Mouse (Mus musculus) hindbrain, embryonic 15.5 days (tissue): ENCODE data around the gene Slc25a11. TPM values are rescaled to one million over a fixed set of nuclear protein-coding genes. Genes with fewer than 3 reads are reported as not detected.
A peak's percentile ranks its signal among the peaks of the same experiment; 100 is the strongest.

Source experiments
- ATAC-seq: fragments of 200-750 bp; cut with Nextera tagmentation; 2 replicates; pipeline ENCODE4 v1.8.0; 2017; ENCODE audit warnings: low read depth, moderate number of reproducible peaks, moderate TSS enrichment; ENCODE audit not compliant: low FRiP score
- H3K27ac ChIP-seq: fragments of 300-500 bp; sonication (generic); replicated peaks from 2 replicates; pipeline ENCODE4 v1.5.1; 2015; ENCODE audit warnings: mild to moderate bottlenecking, inconsistent platforms
- H3K27me3 ChIP-seq: fragments of 300-500 bp; sonication (generic); 2 replicates; pipeline ENCODE4 v1.6.1; 2015; ENCODE audit warnings: control low read depth, inconsistent platforms
- H3K36me3 ChIP-seq: fragments of 300-500 bp; sonication (generic); 2 replicates; pipeline ENCODE4 v1.6.1; 2015; ENCODE audit warnings: control low read depth, inconsistent platforms
- H3K4me1 ChIP-seq: fragments of 300-500 bp; sonication (generic); replicated peaks from 2 replicates; pipeline ENCODE4 v1.6.1; 2015; ENCODE audit warnings: control low read depth, inconsistent platforms
- H3K4me2 ChIP-seq: fragments of 300-500 bp; sonication (generic); 2 replicates; pipeline ENCODE4 v1.6.1; 2015; ENCODE audit warnings: moderate library complexity, mild to moderate bottlenecking, inconsistent platforms
- H3K4me3 ChIP-seq: fragments of 300-500 bp; sonication (generic); 2 replicates; pipeline ENCODE4 v1.5.1; 2015; ENCODE audit warnings: mild to moderate bottlenecking, inconsistent platforms
- H3K9ac ChIP-seq: fragments of 300-500 bp; sonication (generic); 2 replicates; pipeline ENCODE4 v1.6.1; 2015; ENCODE audit warnings: inconsistent platforms
- H3K9me3 ChIP-seq: fragments of 300-500 bp; sonication (generic); 2 replicates; pipeline ENCODE4 v1.6.1; 2016; ENCODE audit warnings: control low read depth, inconsistent platforms
- WGBS: fragments of 180-500 bp; shearing (Covaris S2); methylation state at CpG from one replicate; pipeline ENCODE4 v1.1.7; 2015; 5-methylcytosine and 5-hydroxymethylcytosine counted together
- polyA plus RNA-seq: library from polyadenylated mRNA; unstranded; fragments of >200 nt; fragmentation: Nextera tagmentation; extraction: Ambion mirVana; gene quantifications from 2 replicates; pipeline ENCODE4 v1.2.1, GENCODE M21; 2015

The Slc25a11 gene
- polyA plus RNA-seq, 1 experiment from 2014 or later, result 176 TPM

DNA sequence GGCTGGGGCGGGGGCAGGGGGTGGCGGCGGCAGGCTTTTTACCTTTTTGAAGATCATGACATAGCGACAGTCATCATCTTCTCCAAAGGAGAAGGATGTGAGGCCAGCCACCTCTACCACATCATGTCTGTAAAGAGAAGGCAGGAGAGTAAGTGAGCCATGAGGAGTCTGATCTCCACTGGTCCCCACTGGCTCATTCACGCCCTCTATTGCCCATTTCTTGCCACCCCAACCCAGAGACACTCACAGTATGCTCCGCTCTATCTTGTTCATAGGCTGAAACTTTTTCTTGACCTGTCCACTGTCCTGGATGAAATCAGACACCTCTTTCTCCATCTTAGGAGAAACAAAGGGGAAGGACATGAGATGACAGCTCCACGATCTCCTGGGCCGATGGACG is 17.5 kb upstream of the Slc25a11 start:
- WGBS, result 92% methylated on average over 9 of the region's 9 CpGs
- no peaks in the 10 kb centered on the region for H3K27me3 ChIP-seq

DNA sequence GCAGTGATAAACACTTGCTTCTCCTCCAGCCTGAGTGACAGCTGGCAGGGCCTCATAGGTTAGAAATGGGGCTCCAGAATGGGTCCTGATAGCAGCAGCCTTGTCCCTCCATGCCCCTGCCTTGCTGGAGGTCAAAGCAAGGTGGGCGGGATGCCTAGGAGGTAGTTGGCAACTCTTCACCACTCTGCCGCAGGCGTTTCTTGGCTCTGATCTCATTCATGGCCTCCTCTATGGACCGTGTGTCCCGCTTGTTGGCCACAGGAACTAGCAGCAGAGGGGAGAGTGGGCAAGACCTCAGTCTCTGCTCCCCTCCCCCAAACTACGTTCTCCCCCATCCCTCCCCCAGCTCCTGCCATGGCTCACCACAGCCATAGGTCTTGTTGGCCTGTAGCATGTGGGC is 16.7 kb upstream of the Slc25a11 start:
- Histone ChIP-seq H3K4me1 (peaks cover 13% of the 10 kb centered on the region), H3K4me3 (no peak overlapping the region), H3K4me2 (no peak overlapping the region), H3K27ac (no peak overlapping the region), H3K27me3 (no peaks in the 10 kb centered on the region), H3K9me3 (no peaks in the 10 kb centered on the region), H3K36me3 (peaks cover 24% of the 10 kb centered on the region), H3K9ac (no peak overlapping the region)
- ATAC-seq, result no peak
- 94% methylated on average over 6 of the region's 6 CpGs for WGBS

More for the DNA sequence above, 17.5 kb upstream of the Slc25a11 start:
- Histone ChIP-seq H3K36me3 (peaks cover 24% of the 10 kb centered on the region), H3K4me2 (no peak overlapping the region), H3K4me3 (no peak overlapping the region), H3K9me3 (no peaks in the 10 kb centered on the region), H3K27ac (no peak overlapping the region), H3K9ac (no peak overlapping the region), H3K4me1 (peaks cover 13% of the 10 kb centered on the region)
- ATAC-seq, result no peak

DNA sequence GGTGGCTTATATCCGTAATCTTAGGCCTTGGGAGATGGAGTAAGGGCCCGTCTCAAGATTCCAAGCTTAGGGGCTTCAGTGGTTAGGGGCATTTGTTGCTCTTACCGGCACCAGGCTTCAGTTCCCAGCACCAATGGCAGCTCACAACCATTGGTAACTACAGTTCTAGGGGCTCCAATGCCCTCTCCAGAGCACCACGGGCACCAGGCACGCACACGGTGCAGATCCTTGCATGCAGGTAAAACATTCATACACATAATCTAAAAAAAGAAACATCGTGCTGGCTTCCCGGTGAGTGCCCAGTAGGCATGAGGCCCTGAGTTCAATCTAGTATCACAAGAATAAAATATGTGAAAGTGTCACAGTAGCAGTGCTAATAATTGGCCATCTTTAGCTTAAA is 15.8 kb upstream of the Slc25a11 start:
- no peak for ATAC-seq
- Histone ChIP-seq H3K36me3 (peaks cover 24% of the 10 kb centered on the region), H3K9ac (no peak overlapping the region), H3K4me2 (no peak overlapping the region), H3K9me3 (no peaks in the 10 kb centered on the region), H3K27me3 (no peaks in the 10 kb centered on the region), H3K4me1 (peaks cover 11% of the 10 kb centered on the region), H3K4me3 (no peak overlapping the region), H3K27ac (no peak overlapping the region)
- WGBS, result 95% methylated on average over 8 of the region's 8 CpGs

DNA sequence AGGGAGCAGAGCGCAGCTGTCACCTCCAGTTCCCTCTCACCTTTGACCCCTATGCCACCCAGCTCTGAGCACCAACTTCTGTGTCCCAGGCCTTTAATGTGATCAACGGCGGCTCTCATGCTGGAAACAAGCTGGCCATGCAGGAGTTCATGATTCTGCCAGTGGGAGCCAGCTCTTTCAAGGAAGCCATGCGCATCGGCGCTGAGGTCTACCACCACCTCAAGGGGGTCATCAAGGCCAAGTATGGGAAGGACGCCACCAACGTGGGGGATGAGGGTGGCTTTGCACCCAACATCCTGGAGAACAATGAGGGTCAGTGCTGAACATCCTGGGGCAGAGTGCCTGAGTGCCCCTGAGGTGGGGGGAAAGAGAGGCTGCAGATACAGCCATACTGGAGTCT is 13.3 kb upstream of the Slc25a11 start:
- Histone ChIP-seq H3K4me2 (no peak overlapping the region), H3K4me1 (peaks cover 14% of the 10 kb centered on the region), H3K27me3 (no peaks in the 10 kb centered on the region), H3K9me3 (no peaks in the 10 kb centered on the region), H3K4me3 (no peak overlapping the region), H3K27ac (no peak overlapping the region), H3K9ac (no peak overlapping the region), H3K36me3 (peaks cover 24% of the 10 kb centered on the region)
- ATAC-seq, result no peak
- WGBS, result 85% methylated on average over 8 of the region's 8 CpGs

DNA sequence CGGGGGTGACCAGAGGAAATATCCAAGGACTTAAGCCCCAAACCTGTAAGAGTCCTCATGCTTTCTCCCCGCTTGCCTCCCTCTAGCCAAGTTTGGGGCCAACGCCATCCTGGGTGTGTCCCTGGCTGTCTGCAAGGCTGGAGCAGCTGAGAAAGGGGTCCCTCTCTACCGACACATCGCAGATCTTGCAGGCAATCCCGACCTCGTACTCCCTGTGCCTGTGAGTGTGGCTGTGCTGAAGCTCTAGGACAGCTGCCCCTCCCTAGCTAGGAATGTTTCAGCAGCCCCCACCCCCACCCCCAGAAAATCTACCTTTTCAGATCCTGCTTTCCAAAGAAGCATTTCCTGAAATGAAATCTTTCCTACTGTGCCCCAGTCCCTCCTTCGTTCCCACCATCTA is 11.7 kb upstream of the Slc25a11 start:
- no peaks in the 10 kb centered on the region for H3K9me3 ChIP-seq
- peaks cover 21% of the 10 kb centered on the region for H3K4me1 ChIP-seq
- H3K27ac ChIP-seq, result no peak overlapping the region
- ATAC-seq, result no peak
- WGBS, result 84% methylated on average over 8 of the region's 8 CpGs
- H3K9ac ChIP-seq, result no peak overlapping the region
- H3K36me3 ChIP-seq, result peaks cover 13% of the 10 kb centered on the region
- no peak overlapping the region for H3K4me2 ChIP-seq
- H3K27me3 ChIP-seq, result no peaks in the 10 kb centered on the region
- H3K4me3 ChIP-seq, result no peak overlapping the region

DNA sequence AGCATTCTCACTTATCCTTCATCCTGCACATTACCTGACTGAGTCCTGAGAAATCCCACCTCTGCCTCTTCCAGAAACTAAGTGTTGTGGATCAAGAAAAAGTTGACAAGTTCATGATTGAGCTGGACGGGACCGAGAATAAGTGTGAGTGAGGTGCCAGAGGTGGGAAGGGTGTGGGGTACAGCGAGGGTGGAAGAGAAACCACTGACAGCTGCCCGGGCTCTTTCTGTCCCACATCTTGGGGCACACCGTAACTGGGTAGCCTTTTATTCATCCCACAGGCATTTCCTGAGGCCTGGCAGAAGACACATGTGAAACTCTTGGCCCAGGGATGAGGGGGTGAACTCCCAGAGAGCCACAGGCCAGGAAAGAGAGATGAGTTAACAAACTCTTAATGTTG is 11.2 kb upstream of the Slc25a11 start:
- H3K27me3 ChIP-seq, result no peaks in the 10 kb centered on the region
- 87% methylated on average over 5 of the region's 5 CpGs for WGBS
- H3K4me1 ChIP-seq, result peaks cover 21% of the 10 kb centered on the region
- no peak overlapping the region for H3K27ac ChIP-seq
- no peak overlapping the region for H3K4me2 ChIP-seq
- H3K9ac ChIP-seq, result no peak overlapping the region
- H3K36me3 ChIP-seq, result peaks cover 11% of the 10 kb centered on the region
- no peak overlapping the region for H3K4me3 ChIP-seq
- no peaks in the 10 kb centered on the region for H3K9me3 ChIP-seq
- ATAC-seq, result no peak

DNA sequence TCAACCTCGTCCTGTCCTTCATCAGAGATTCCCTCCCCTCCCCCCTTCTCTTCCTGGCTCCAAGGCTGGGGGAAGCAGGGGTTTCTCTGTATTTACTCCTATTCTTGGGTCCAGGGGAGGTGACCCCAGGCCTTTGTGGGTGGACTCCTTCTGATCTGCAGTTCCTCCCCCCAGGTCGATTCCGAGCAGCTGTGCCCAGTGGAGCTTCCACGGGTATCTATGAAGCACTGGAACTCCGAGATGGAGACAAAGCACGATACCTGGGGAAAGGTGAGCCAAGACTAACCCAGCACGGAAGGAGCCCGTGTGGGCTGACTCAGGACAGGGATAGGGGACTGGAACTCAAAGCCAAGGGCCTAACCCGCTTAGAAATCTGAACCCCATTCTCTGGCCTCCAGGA is 10.7 kb upstream of the Slc25a11 start:
- no peaks in the 10 kb centered on the region for H3K27me3 ChIP-seq
- H3K9me3 ChIP-seq, result no peaks in the 10 kb centered on the region
- H3K4me2 ChIP-seq, result no peak overlapping the region
- H3K27ac ChIP-seq, result no peak overlapping the region
- H3K9ac ChIP-seq, result no peak overlapping the region
- 61% methylated on average over 9 of the region's 9 CpGs for WGBS
- H3K4me3 ChIP-seq, result no peak overlapping the region
- H3K36me3 ChIP-seq, result peaks cover 7% of the 10 kb centered on the region
- H3K4me1 ChIP-seq, result peaks cover 26% of the 10 kb centered on the region
- no peak for ATAC-seq

DNA sequence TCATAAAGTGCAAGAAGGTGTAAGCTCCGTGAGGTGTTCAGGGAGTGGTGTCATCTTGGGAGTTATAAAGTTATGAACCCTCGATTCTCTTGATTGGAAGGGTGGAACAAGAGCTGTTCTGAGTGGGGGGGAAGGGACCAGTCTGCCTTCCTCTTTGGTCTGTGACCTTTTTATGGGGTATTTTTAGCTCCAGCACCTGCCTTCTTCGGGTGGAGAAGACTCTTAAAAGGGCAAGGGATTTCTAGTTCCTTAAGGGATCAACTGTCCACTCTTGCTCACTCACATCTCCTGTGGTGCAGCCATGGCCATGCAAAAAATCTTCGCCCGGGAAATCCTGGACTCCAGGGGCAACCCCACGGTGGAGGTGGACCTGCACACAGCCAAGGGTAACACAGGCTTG is 10.3 kb upstream of the Slc25a11 start:
- Histone ChIP-seq H3K9me3 (no peaks in the 10 kb centered on the region), H3K27ac (no peak overlapping the region), H3K36me3 (peaks cover 3% of the 10 kb centered on the region), H3K27me3 (no peaks in the 10 kb centered on the region), H3K4me1 (peaks cover 30% of the 10 kb centered on the region), H3K9ac (no peak overlapping the region), H3K4me3 (no peak overlapping the region), H3K4me2 (no peak overlapping the region)
- ATAC-seq, result no peak
- 59% methylated on average over 6 of the region's 6 CpGs for WGBS

DNA sequence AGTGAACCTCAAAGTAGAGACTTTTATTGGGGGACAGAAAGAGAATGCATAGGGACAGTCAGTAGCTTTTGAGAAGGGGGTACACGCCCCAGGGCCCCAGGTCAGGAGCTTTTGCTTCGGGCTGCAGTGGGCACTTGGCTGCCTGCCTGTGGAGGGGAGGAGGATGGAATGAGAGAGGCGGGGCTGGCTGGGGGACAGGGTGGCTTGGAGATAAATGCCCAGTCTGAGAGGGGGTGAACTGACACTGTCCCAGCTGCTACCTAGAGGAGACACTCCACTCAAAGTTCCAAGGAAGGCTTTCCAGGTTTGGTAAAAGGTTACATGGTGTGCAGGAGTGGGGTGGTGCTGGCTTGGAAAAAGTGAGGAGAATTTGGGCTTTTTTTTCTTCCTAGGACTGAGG is 9.7 kb upstream of the Slc25a11 start, which contains the start of gene Eno3:
Eno3 (plus strand) TSS at position 239 of the 400 bp plus-strand sequence.
- peaks cover 36% of the 10 kb centered on the region for H3K4me1 ChIP-seq
- no peak for ATAC-seq
- H3K36me3 ChIP-seq, result peaks cover 4% of the 10 kb centered on the region; the same call in 1 of the 2 replicates
- no peaks in the 10 kb centered on the region for H3K27me3 ChIP-seq
- WGBS, result 4% methylated on average over 3 of the region's 3 CpGs
- peak within 1 kb of the TSS; percentile 98 for H3K9ac ChIP-seq
- H3K9me3 ChIP-seq, result no peaks in the 10 kb centered on the region
- H3K4me3 ChIP-seq, result peak within 1 kb of the TSS; percentile 98
- peak within 1 kb of the TSS; percentile 98 for H3K27ac ChIP-seq
- H3K4me2 ChIP-seq, result peak within 1 kb of the TSS; percentile 77

DNA sequence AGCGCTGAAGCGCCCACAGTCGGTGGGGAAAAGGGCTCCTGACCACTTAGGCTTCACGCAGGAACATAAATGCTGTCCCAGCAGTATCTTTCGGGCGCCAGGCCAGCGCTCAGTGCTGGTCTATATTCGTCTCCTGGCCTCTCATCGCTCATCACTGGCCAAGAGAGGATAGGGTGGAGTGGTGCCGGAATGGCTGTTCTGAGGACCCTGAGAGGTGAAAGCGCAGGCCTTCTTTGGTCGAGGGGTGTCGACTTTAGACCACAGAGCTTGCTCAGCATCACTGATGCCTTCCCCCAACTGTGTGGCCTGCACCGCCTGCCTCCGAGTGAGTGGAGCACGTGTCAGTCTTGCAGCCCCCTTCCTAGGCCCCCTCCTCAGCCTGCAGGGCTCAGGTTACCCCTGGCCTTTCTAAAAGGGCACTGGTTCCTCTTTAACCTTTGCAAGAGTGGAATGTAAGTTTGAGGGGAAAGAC is 9.2 kb upstream of the Slc25a11 start:
- H3K36me3 ChIP-seq, result peaks cover 8% of the 10 kb centered on the region
- ATAC-seq, result no peak
- H3K4me2 ChIP-seq, result peak overlapping the region; percentile 77
- H3K27me3 ChIP-seq, result no peaks in the 10 kb centered on the region
- no peaks in the 10 kb centered on the region for H3K9me3 ChIP-seq
- H3K4me1 ChIP-seq, result peaks cover 41% of the 10 kb centered on the region
- H3K4me3 ChIP-seq, result peak overlapping the region; percentile 98
- 0 out of 2 replicates have a peak overlapping the region, but pooled peaks have one; percentile 98 for H3K27ac ChIP-seq
- peak overlapping the region; percentile 98; the same call in 1 of the 2 replicates for H3K9ac ChIP-seq
- WGBS, result 6% methylated on average over 16 of the region's 16 CpGs

DNA sequence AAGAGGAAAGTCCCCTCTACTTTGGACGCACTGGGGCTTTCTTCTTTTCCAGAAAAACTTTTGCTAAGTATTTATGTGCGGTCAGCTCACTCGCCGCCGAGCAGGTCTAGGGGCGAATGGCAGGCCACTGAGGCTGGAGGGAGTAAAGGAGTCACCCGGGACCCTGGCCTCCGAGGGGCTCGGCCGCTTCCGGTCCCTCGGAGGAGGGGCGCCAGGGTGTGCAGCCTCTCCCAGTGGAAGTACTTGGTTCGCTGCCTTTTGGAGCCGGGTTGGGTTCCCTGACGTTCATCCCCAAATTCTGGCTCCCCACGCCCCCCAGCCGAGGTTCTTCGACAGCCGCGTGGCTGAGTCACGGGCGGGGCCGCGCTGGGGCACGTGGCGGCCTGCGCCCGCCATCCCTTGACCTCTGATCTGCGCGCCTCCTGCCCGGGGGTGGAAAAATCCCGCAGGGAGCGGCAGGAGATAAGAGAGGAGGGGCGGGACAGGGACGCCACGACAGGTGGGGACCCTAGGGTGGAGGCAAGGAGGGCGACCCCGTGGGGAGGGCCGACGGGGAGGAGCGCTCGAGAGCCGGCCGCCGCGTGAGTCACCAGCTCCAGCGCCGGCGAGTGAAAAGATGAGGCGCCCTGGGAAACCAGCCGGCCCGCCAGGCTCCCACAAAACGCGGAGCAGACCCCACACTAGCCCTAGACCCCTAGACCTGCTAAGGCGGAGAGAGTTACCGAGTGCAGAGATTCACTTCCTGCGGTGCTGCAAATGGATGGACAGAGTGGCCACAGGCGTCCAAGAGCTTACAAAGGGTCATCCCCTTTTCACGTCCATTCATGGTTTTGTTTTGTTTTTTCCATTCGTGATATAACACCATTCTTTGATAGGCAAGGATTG is 8.5 kb upstream of the Slc25a11 start:
- Histone ChIP-seq H3K4me1 (peaks cover 46% of the 10 kb centered on the region), H3K9me3 (no peaks in the 10 kb centered on the region), H3K36me3 (peaks cover 14% of the 10 kb centered on the region), H3K4me3 (peak overlapping the region; percentile 98), H3K27me3 (no peaks in the 10 kb centered on the region), H3K9ac (peak overlapping the region; percentile 98), H3K27ac (peak overlapping the region; percentile 98), H3K4me2 (peak overlapping the region; percentile 77)
- under 1% methylated on average over 59 of the region's 61 CpGs for WGBS
- ATAC-seq, result no peak

DNA sequence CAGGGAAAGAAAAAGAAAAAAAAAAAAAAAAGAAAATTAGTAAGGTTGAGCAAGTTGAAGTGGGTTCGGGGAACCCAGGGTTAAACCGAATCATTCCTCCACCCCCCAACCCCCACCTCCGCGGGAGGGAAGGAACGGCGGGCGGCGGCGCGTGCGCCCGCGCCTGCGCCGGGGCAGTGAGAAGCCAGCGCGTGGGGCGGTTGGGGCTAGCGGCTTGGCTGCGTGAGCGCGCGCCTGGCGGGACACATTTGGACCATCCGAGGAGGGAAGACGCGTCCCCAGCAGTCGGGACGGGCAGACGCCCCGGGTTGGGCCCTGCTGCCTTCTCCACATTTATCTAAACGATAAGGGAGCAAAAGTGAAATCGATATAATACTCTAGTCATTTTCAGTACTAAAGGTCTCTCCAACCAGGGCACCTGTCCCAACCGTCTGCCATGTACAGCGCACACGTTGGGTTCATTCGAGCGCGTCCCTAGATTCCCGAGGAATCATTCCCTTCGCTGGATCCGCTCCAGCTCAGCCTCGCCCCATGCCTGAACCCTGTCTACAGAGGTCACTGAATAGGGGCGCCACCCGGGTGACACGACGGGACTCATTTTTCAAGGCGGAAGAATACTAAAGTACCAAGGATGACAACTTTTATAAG is 7.8 kb upstream of the Slc25a11 start:
- WGBS, result under 1% methylated on average over 48 of the region's 48 CpGs
- Histone ChIP-seq H3K9me3 (no peaks in the 10 kb centered on the region), H3K4me2 (peak overlapping the region; percentile 77), H3K4me1 (peaks cover 48% of the 10 kb centered on the region), H3K4me3 (peak overlapping the region; percentile 98), H3K9ac (peak overlapping the region; percentile 98), H3K27me3 (no peaks in the 10 kb centered on the region), H3K36me3 (peaks cover 22% of the 10 kb centered on the region), H3K27ac (peak overlapping the region; percentile 98)
- peak; percentile 71 for ATAC-seq
